Mouse (Mus musculus) stomach, postnatal 0 days (tissue): ENCODE results near the gene Hoxd11. TPM values are rescaled to one million over a fixed set of nuclear protein-coding genes. Genes with fewer than 3 reads are reported as not detected.

Source experiments
- ATAC-seq: fragments of 200-750 bp; cut with Nextera tagmentation; 2 replicates; pipeline ENCODE4 v1.8.0; 2017; ENCODE audit not compliant: low FRiP score, low TSS enrichment
- DNase-seq: peaks from one replicate; pipeline ENCODE4 v3.0.0-alpha.2; 2016; ENCODE audit warnings: low spot score
- H3K27ac ChIP-seq: fragments of 300-500 bp; sonication (generic); replicated peaks from 2 replicates; pipeline ENCODE4 v1.5.1; 2014; ENCODE audit warnings: mild to moderate bottlenecking, control low read depth
- H3K27me3 ChIP-seq: fragments of 300-500 bp; sonication (generic); 2 replicates; pipeline ENCODE4 v1.6.1; 2014; ENCODE audit warnings: low read length; ENCODE audit not compliant: control insufficient read depth, insufficient read depth
- H3K36me3 ChIP-seq: fragments of 300-500 bp; sonication (generic); 2 replicates; pipeline ENCODE4 v1.6.1; 2014; ENCODE audit warnings: low read length, mixed read lengths; ENCODE audit not compliant: control insufficient read depth, insufficient read depth
- H3K4me1 ChIP-seq: fragments of 300-500 bp; sonication (generic); replicated peaks from 2 replicates; pipeline ENCODE4 v1.6.1; 2014; ENCODE audit warnings: antibody characterized with exemption; ENCODE audit not compliant: control insufficient read depth, insufficient read depth
- H3K4me2 ChIP-seq: fragments of 300-500 bp; sonication (generic); replicated peaks from 2 replicates; pipeline ENCODE4 v1.6.1; 2014; ENCODE audit warnings: low read depth, mild to moderate bottlenecking, control low read depth, moderate library complexity
- H3K4me3 ChIP-seq: fragments of 300-500 bp; sonication (generic); 2 replicates; pipeline ENCODE4 v1.5.1; 2014; ENCODE audit warnings: low read depth, low read length, control low read depth
- H3K9ac ChIP-seq: fragments of 300-500 bp; sonication (generic); 2 replicates; pipeline ENCODE4 v1.6.1; 2014; ENCODE audit warnings: mild to moderate bottlenecking, low read length, control low read depth, mixed read lengths
- H3K9me3 ChIP-seq: fragments of 300-500 bp; sonication (generic); 2 replicates; pipeline ENCODE4 v1.6.1; 2016; ENCODE audit warnings: low read length; ENCODE audit not compliant: control insufficient read depth
- CTCF ChIP-seq: IDR thresholded peaks from 2 replicates; pipeline ENCODE4 v1.5.1; 2016; ENCODE audit warnings: antibody characterized with exemption, low read depth, mild to moderate bottlenecking, moderate library complexity
- EP300 ChIP-seq: optimal IDR thresholded peaks from 2 replicates; pipeline ENCODE3; 2016; ENCODE audit warnings: antibody characterized with exemption
- WGBS: fragments of 180-500 bp; shearing (Covaris S2); extraction: QIAGEN DNeasy Blood & Tissue Kit; methylation state at CpG from one replicate; pipeline ENCODE4 v1.1.7; 2014; 5-methylcytosine and 5-hydroxymethylcytosine counted together
- polyA plus RNA-seq: library from polyadenylated mRNA; unstranded; fragments of >200 nt; fragmentation: Nextera tagmentation; extraction: Ambion mirVana; gene quantifications from 2 replicates; pipeline ENCODE4 v1.2.1, GENCODE M21; 2015

Gene Hoxd11
- polyA plus RNA-seq, 1 experiment from 2014 or later = not detected

DNA sequence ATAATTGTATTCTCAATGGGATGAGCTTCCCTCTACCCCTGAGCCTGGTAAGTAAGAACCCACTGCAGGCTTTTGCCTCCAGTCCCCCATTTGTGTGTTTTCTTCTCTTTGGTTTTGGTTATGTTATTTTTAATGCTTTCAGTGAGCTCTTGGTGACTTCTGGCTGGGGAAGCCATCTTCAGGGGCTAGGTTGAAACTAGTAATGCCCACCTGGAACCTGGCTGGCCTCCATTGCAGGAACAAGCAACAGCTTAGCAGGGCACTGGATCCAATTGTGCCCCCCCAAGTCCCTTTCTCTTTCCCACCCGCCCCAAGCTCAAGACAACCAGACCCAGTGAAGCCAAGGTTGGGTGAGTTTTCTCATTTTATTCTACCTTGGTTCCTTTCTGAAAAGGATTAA lies 16.0 kb downstream of the Hoxd11 start:
- Histone ChIP-seq H3K4me3 (no peak overlapping the region), H3K36me3 (no peaks in the 10 kb centered on the region), H3K4me2 (no peak overlapping the region), H3K27ac (no peak overlapping the region), H3K9me3 (no peaks in the 10 kb centered on the region), H3K27me3 (peaks cover 41% of the 10 kb centered on the region), H3K9ac (no peak overlapping the region), H3K4me1 (no peaks in the 10 kb centered on the region)
- ATAC-seq (no peak), DNase-seq (no peak)
- 0% methylated on average over 1 of the region's 1 CpGs for WGBS
- TF ChIP-seq CTCF = no peak
- TF ChIP-seq EP300 = no peak

DNA sequence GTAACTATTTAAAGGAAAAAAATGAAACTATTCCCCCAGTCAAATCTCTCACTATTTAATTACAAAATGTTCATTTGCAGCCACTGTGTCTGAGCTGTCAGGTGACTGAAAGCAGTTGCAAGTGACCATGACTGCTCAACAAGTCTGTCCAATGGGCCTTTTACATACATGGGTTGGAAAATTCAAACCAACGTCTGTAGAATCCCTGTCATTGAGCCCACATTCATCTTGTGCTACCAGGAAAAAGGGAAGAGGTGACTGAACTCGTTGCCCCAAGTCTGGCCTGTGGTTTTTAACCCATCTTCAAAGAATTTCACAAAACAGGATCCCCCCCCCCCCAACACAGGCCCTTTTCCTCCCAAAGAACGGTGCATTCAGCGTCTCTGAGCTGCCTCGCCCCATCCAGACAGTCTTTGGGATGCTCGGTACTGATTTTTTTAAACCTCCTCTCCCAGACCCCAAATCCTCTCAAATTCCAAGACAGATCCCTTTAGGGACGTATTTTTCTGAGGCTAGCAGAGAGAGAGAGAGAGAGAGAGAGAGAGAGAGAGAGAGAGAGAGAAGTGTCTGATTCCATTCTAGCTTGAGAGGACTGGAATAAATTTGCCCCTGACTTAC lies 16.6 kb downstream of the Hoxd11 start:
- no peak overlapping the region for H3K9ac ChIP-seq
- no peaks in the 10 kb centered on the region for H3K4me1 ChIP-seq

DNA sequence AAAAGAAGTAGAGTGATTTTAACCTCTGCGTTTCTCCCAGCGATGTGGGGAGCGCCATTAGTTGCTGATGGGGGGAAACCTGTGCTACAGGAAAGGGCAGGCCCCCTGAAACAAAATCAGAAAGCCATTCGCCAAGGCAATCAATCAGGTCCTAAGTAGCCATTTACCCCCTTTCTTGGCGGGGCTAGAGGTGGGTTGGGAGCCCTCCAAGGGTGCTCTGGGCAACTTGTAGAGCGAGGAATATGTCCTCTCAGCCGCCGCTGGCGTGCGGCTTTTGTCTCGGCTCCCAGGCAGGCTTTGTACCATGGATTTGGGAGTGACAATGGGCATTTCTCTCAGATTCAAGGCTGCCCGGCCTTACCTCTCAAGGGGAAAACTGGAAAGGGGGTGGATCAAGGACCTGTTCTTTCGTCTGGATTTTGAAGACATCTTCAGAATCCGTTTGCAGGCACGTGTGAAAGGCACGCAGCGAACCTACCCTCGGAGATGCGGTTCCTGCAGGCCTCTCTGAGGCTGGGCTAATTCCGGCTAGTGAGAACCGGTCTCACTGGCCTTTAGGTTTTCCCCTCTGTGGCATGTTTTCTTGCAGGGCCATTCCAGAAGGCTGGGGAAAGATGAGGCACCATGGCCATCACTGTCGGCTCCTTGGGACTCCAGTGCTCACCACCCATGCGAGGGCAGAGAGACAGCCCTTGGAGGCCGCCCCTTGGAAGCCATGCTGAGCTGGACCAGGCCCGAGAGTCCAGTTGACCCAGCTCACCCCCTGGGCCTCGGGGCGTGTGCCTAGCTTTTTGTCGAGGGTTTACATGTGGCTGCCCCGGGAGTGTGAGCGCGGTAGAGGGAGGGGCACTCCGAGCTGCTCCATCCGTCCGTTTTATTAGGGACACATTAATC lies 17.3 kb downstream of the Hoxd11 start:
- Histone ChIP-seq H3K27me3 (peaks cover 42% of the 10 kb centered on the region), H3K9ac (no peak overlapping the region), H3K4me3 (no peak overlapping the region), H3K4me2 (no peak overlapping the region), H3K36me3 (no peaks in the 10 kb centered on the region), H3K27ac (no peak overlapping the region), H3K9me3 (no peaks in the 10 kb centered on the region), H3K4me1 (no peaks in the 10 kb centered on the region)
- TF ChIP-seq EP300 (no peak), CTCF (no peak)
- ATAC-seq (peak; percentile 13; the same call in 1 of the 2 replicates), DNase-seq (no peak)
- 4% methylated on average over 34 of the region's 34 CpGs for WGBS

More for the DNA sequence above, 16.6 kb downstream of the Hoxd11 start:
- Histone ChIP-seq H3K27me3 (peaks cover 45% of the 10 kb centered on the region), H3K4me3 (no peak overlapping the region), H3K9me3 (no peaks in the 10 kb centered on the region), H3K36me3 (no peaks in the 10 kb centered on the region), H3K4me2 (no peak overlapping the region), H3K27ac (no peak overlapping the region)
- no peak for TF ChIP-seq CTCF
- TF ChIP-seq EP300 = no peak
- ATAC-seq (no peak), DNase-seq (no peak)
- 9% methylated on average over 7 of the region's 7 CpGs for WGBS

DNA sequence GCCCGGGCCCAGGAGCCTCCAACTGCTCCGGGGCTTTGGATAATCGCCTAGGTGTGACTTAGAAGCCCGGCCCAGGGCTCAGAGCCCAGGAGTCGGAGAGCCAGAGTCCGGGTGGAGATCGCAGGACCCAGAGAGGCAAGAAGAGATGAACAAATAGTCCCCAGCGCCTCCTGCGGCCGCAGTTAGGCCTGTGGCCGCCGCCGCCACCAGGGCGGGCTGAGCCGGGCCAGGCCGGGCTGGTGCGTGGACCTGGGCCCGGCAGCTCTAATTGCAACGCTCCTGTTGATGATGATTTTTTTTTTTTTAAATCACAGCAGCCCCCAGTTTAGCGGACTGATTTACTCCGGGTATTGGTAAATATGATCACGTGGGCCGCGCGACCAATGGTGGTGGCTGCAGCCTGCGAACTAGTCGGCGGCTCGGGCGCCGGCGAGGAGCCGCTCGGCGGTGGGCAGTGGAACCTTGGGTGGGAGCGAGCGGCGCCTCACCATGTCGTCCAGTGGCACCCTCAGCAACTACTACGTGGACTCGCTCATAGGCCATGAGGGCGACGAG lies 18.3 kb downstream of the Hoxd11 start, which contains the start of gene Hoxd9:
Gene Hoxd9, plus strand, starts transcription at position 161 of the 555 bp plus-strand sequence.
- no peak for TF ChIP-seq EP300
- no peak; the same call in 1 of the 2 replicates for TF ChIP-seq CTCF
- Histone ChIP-seq H3K9me3 (no peaks in the 10 kb centered on the region), H3K4me2 (peak within 1 kb of the TSS; percentile 49), H3K4me1 (no peaks in the 10 kb centered on the region), H3K27ac (no peak within 1 kb of the TSS), H3K36me3 (no peaks in the 10 kb centered on the region), H3K9ac (no peak within 1 kb of the TSS), H3K4me3 (peak within 1 kb of the TSS; percentile 37), H3K27me3 (peaks cover 33% of the 10 kb centered on the region)
- ATAC-seq = peak; percentile 48; the same call in 1 of the 2 replicates
- WGBS = 1% methylated on average over 43 of the region's 43 CpGs
- DNase-seq = peak; percentile 29

DNA sequence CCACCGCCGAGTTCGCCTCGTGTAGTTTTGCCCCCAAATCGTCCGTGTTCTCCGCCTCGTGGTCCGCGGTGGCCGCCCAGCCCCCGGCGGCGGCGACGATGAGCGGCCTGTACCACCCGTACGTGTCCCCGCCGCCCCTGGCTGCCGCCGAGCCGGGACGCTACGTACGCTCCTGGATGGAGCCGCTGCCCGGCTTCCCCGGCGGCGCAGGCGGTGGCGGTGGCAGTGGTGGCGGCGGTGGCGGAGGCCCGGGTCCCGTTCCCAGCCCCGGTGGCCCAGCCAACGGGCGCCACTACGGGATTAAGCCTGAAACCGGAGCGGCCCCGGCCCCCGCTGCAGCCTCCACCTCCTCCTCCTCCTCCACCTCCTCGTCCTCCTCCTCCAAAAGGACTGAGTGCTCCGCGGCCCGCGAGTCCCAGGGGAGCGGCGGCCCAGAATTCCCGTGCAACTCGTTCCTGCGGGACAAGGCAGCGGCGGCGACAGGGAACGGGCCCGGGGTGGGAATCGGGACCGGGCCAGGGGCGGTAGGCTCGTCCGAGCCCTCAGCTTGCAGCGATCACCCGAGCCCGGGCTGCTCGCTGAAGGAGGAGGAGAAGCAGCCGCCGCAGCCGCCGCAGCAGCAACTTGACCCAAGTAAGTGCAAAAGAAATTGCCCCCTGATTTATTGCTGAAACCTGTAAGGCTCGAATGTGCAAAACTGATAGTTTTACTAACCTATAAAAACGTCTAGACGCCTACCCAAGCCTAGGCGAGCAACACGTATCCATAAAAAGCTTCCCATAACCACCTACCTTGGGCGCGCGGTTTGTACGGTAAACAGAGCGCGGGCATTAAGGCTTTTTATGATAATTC lies 19.1 kb downstream of the Hoxd11 start:
- Histone ChIP-seq H3K9ac (no peak overlapping the region), H3K27ac (no peak overlapping the region)

More for the DNA sequence above, 19.1 kb downstream of the Hoxd11 start:
- ATAC-seq (peak; percentile 41; the same call in 1 of the 2 replicates), DNase-seq (peak; percentile 23)
- H3K4me1 ChIP-seq = no peaks in the 10 kb centered on the region
- H3K4me3 ChIP-seq = peak overlapping the region; percentile 37
- H3K4me2 ChIP-seq = peak overlapping the region; percentile 49
- peaks cover 33% of the 10 kb centered on the region for H3K27me3 ChIP-seq
- H3K36me3 ChIP-seq = no peaks in the 10 kb centered on the region
- WGBS = under 1% methylated on average over 80 of the region's 86 CpGs
- no peaks in the 10 kb centered on the region for H3K9me3 ChIP-seq
- TF ChIP-seq EP300 (no peak), CTCF (no peak)
